Mouse (Mus musculus) stomach, embryonic 16.5 days (tissue): Measurements from ENCODE around the gene Adal. TPM values are rescaled to one million over a fixed set of nuclear protein-coding genes. Genes with fewer than 3 reads are reported as not detected.

ENCODE experiments used
- ATAC-seq: fragments of 200-750 bp; cut with Nextera tagmentation; 2 replicates; pipeline ENCODE4 v1.8.0; 2017; ENCODE audit warnings: moderate number of reproducible peaks, moderate TSS enrichment; ENCODE audit not compliant: insufficient read depth, low FRiP score
- H3K27ac ChIP-seq: fragments of 300-500 bp; sonication (generic); 2 replicates; pipeline ENCODE4 v1.5.1; 2014; ENCODE audit warnings: low read length
- H3K27me3 ChIP-seq: fragments of 300-500 bp; sonication (generic); 2 replicates; pipeline ENCODE4 v1.6.1; 2014; ENCODE audit warnings: low read length, control low read depth, mixed read lengths; ENCODE audit not compliant: control insufficient read depth, insufficient read depth
- H3K36me3 ChIP-seq: fragments of 300-500 bp; sonication (generic); 2 replicates; pipeline ENCODE4 v1.6.1; 2014; ENCODE audit warnings: low read length; ENCODE audit not compliant: control insufficient read depth, insufficient read depth
- H3K4me1 ChIP-seq: fragments of 300-500 bp; sonication (generic); 2 replicates; pipeline ENCODE4 v1.6.1; 2014; ENCODE audit warnings: low read length, control low read depth, mixed read lengths; ENCODE audit not compliant: control insufficient read depth, insufficient read depth
- H3K4me2 ChIP-seq: fragments of 300-500 bp; sonication (generic); 2 replicates; pipeline ENCODE4 v1.6.1; 2014; ENCODE audit warnings: low read depth, low read length, mixed read lengths
- H3K4me3 ChIP-seq: fragments of 300-500 bp; sonication (generic); replicated peaks from 2 replicates; pipeline ENCODE4 v1.5.1; 2014; ENCODE audit warnings: mild to moderate bottlenecking, low read length
- H3K9ac ChIP-seq: fragments of 300-500 bp; sonication (generic); 2 replicates; pipeline ENCODE4 v1.6.1; 2014; ENCODE audit warnings: low read length
- H3K9me3 ChIP-seq: fragments of 300-500 bp; sonication (generic); replicated peaks from 2 replicates; pipeline ENCODE4 v1.6.1; 2016; ENCODE audit warnings: low read length, control low read depth; ENCODE audit not compliant: control insufficient read depth
- WGBS: fragments of 180-500 bp; shearing (Covaris S2); extraction: QIAGEN DNeasy Blood & Tissue Kit; methylation state at CpG from one replicate; pipeline ENCODE4 v1.1.7; 2014; 5-methylcytosine and 5-hydroxymethylcytosine counted together
- polyA plus RNA-seq: library from polyadenylated mRNA; unstranded; fragments of >200 nt; fragmentation: Nextera tagmentation; extraction: Ambion mirVana; gene quantifications from 2 replicates; pipeline ENCODE4 v1.2.1, GENCODE M21; 2015

The Adal gene
- polyA plus RNA-seq, 1 experiment from 2014 or later = 19.2 TPM

GRCm38 (mm10) chr2:121132822-121133221, 7.4 kb upstream of the Adal start:
- Histone ChIP-seq H3K36me3 (no peaks in the 10 kb centered on the region), H3K4me2 (no peak overlapping the region), H3K27me3 (no peaks in the 10 kb centered on the region), H3K9me3 (no peaks in the 10 kb centered on the region), H3K9ac (no peak overlapping the region), H3K4me3 (no peak overlapping the region), H3K27ac (no peak overlapping the region), H3K4me1 (no peaks in the 10 kb centered on the region)
- ATAC-seq = 0 out of 2 replicates have a peak, but pooled peaks have one; percentile 29
- WGBS = 62% methylated on average over 1 of the region's 1 CpGs

GRCm38 (mm10) chr2:121137371-121137770, 2.9 kb upstream of the Adal start:
- no peaks in the 10 kb centered on the region for H3K9me3 ChIP-seq
- WGBS = 94% methylated on average over 4 of the region's 4 CpGs
- no peak overlapping the region; the same call in 1 of the 2 replicates for H3K4me2 ChIP-seq
- ATAC-seq = no peak
- H3K4me3 ChIP-seq = no peak overlapping the region
- no peak overlapping the region for H3K9ac ChIP-seq
- H3K4me1 ChIP-seq = peaks cover 18% of the 10 kb centered on the region
- peaks cover 10% of the 10 kb centered on the region; the same call in 1 of the 2 replicates for H3K36me3 ChIP-seq
- H3K27me3 ChIP-seq = no peaks in the 10 kb centered on the region
- H3K27ac ChIP-seq = no peak overlapping the region

GRCm38 (mm10) chr2:121139266-121140017, 786 bp upstream of the Adal start:
- no peaks in the 10 kb centered on the region for H3K27me3 ChIP-seq
- H3K27ac ChIP-seq = peak overlapping the region; percentile 98
- H3K9me3 ChIP-seq = no peaks in the 10 kb centered on the region
- peak; percentile 26; the same call in 1 of the 2 replicates for ATAC-seq
- peaks cover 10% of the 10 kb centered on the region; the same call in 1 of the 2 replicates for H3K36me3 ChIP-seq
- peaks cover 18% of the 10 kb centered on the region for H3K4me1 ChIP-seq
- WGBS = 48% methylated on average over 29 of the region's 29 CpGs
- peak overlapping the region; percentile 91 for H3K4me2 ChIP-seq
- H3K9ac ChIP-seq = peak overlapping the region; percentile 91
- peak overlapping the region; percentile 77 for H3K4me3 ChIP-seq

- H3K4me3 ChIP-seq = peak overlapping the region; percentile 77
- H3K9me3 ChIP-seq = no peaks in the 10 kb centered on the region
- H3K9ac ChIP-seq = peak overlapping the region; percentile 91
- peaks cover 18% of the 10 kb centered on the region for H3K4me1 ChIP-seq
- H3K36me3 ChIP-seq = peaks cover 10% of the 10 kb centered on the region; the same call in 1 of the 2 replicates
- 66% methylated on average over 16 of the region's 16 CpGs for WGBS
- ATAC-seq = no peak
- peak overlapping the region; percentile 91 for H3K4me2 ChIP-seq
- peak overlapping the region; percentile 98 for H3K27ac ChIP-seq
- H3K27me3 ChIP-seq = no peaks in the 10 kb centered on the region
Measured at GRCm38 (mm10) chr2:121141216-121142035, 1.2 kb downstream of the Adal start.

- Histone ChIP-seq H3K27me3 (no peaks in the 10 kb centered on the region), H3K36me3 (peaks cover 10% of the 10 kb centered on the region; the same call in 1 of the 2 replicates), H3K9me3 (no peaks in the 10 kb centered on the region), H3K4me2 (no peak overlapping the region), H3K9ac (no peak overlapping the region), H3K4me1 (peaks cover 18% of the 10 kb centered on the region), H3K27ac (no peak overlapping the region), H3K4me3 (no peak overlapping the region)
- 71% methylated on average over 2 of the region's 2 CpGs for WGBS
- ATAC-seq = no peak
Measured at GRCm38 (mm10) chr2:121142415-121142814, 2.2 kb downstream of the Adal start.

- ATAC-seq = no peak
- peaks cover 6% of the 10 kb centered on the region for H3K36me3 ChIP-seq
Measured at GRCm38 (mm10) chr2:121149679-121150078, 9.5 kb downstream of the Adal start.

GRCm38 (mm10) chr2:121153100-121153499, 12.9 kb downstream of the Adal start:
- no peaks in the 10 kb centered on the region for H3K27me3 ChIP-seq
- no peaks in the 10 kb centered on the region for H3K4me1 ChIP-seq
- ATAC-seq = no peak
- H3K4me3 ChIP-seq = no peak overlapping the region
- H3K27ac ChIP-seq = no peak overlapping the region
- WGBS = 91% methylated on average over 3 of the region's 3 CpGs
- no peak overlapping the region for H3K4me2 ChIP-seq
- no peaks in the 10 kb centered on the region for H3K9me3 ChIP-seq
- peaks cover 11% of the 10 kb centered on the region for H3K36me3 ChIP-seq
- no peak overlapping the region for H3K9ac ChIP-seq

More at GRCm38 (mm10) chr2:121149679-121150078, 9.5 kb downstream of the Adal start:
- no peak overlapping the region for H3K9ac ChIP-seq
- no peak overlapping the region for H3K4me2 ChIP-seq
- 78% methylated on average over 5 of the region's 5 CpGs for WGBS
- no peaks in the 10 kb centered on the region for H3K4me1 ChIP-seq
- H3K4me3 ChIP-seq = no peak overlapping the region
- no peaks in the 10 kb centered on the region for H3K9me3 ChIP-seq
- H3K27ac ChIP-seq = no peak overlapping the region
- no peaks in the 10 kb centered on the region for H3K27me3 ChIP-seq

- Histone ChIP-seq H3K4me1 (peaks cover 18% of the 10 kb centered on the region), H3K4me2 (peak overlapping the region; percentile 76), H3K4me3 (peak overlapping the region; percentile 97), H3K27me3 (no peaks in the 10 kb centered on the region), H3K36me3 (no peaks in the 10 kb centered on the region), H3K9ac (peak overlapping the region; percentile 92), H3K9me3 (no peaks in the 10 kb centered on the region), H3K27ac (no peak overlapping the region)
- ATAC-seq = no peak
- WGBS = 38% methylated on average over 4 of the region's 4 CpGs
Measured at GRCm38 (mm10) chr2:121169173-121169572, 28.9 kb downstream of the Adal start.

- H3K4me3 ChIP-seq = peak overlapping the region; percentile 97
- no peaks in the 10 kb centered on the region for H3K27me3 ChIP-seq
- peak overlapping the region; percentile 76 for H3K4me2 ChIP-seq
- H3K9me3 ChIP-seq = no peaks in the 10 kb centered on the region
- no peaks in the 10 kb centered on the region for H3K36me3 ChIP-seq
- ATAC-seq = no peak
- no peak overlapping the region; the same call in 1 of the 2 replicates for H3K27ac ChIP-seq
- H3K4me1 ChIP-seq = peaks cover 18% of the 10 kb centered on the region
- peak overlapping the region; percentile 92 for H3K9ac ChIP-seq
- 2% methylated on average over 9 of the region's 9 CpGs for WGBS
Measured at GRCm38 (mm10) chr2:121169902-121170301, 29.7 kb downstream of the Adal start.
